Mouse (Mus musculus): ENCODE results near the gene Pcbd2.

Pcbd2 gene

GRCm38 (mm10) chr13:55826008-55826671, 99.0 kb downstream of the Pcbd2 start:
- DNase-seq (ENCODE audit: low spot score in 2 of 2): no peak
